Mouse (Mus musculus) hematopoietic multipotent progenitor cell, adult 10-12 weeks (in vitro differentiated cells): Measurements from ENCODE around the gene Ergic3. TPM values are rescaled to one million over a fixed set of nuclear protein-coding genes. Genes with fewer than 3 reads are reported as not detected.

ENCODE experiments used
- polyA plus RNA-seq: library from polyadenylated mRNA; stranded (reverse); fragments of >175 nt; gene quantifications from 2 replicates; pipeline ENCODE4 v1.2.3, GENCODE M21; 2012; ENCODE audit warnings: low replicate concordance

Ergic3 gene
- polyA plus RNA-seq: 55.0 and 74.5 TPM in 2 replicates

DNA sequence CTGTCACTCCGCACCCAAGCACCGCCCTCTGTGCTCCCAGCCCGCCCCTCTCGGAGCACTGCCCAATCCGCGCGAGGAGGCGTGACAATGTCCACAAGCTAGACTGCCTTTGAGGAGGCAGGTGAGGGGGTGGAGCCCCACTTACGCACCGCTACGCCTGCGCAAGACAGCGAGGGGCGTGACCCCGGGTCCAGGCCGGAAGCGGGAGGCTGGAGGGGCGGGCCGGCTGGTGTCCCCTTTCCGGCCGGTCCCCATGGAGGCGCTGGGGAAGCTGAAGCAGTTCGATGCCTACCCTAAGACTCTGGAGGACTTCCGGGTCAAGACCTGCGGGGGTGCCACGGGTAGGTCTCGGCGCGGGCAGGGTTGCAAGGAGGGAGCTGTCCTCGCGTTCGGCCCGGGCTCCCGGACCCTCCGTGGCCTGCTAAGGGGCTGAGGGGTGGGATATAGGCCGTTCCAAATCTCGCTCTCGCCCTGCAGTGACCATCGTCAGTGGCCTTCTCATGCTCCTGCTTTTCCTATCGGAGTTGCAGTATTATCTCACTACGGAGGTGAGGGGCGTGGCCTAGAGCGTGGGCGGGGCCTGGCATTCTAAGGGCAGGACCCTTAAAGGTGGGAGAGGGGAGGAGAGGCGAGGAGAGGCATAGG, at the start of gene Ergic3, which contains the start of gene 6430550D23Rik:
Ergic3 (plus strand) TSS at position 158 of the 645 bp plus-strand sequence.
6430550D23Rik (minus strand) TSS at position 90 of the 645 bp plus-strand sequence.

DNA sequence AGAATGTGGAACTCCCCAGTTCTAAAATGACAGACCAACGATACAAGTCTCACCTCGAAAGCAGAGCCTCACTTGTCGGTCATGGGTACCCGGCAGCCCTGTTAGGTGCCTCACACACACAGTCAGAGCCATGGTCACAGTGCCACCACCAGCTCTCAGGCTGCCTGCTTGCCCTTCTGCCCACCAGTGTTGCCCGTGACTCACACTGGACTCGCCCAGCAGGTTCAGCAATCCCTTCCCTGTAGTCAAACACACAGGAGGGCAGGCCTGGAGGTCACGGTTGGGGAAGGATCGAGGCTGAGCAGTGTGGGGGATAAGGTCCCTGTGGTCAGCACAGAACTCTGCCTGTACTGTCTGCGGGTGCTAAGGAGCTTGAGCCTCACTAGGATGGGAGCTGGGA, 45.0 kb downstream of the Ergic3 start, which contains the start of gene Fer1l4:
Fer1l4 (minus strand) TSS at position 132 of the 400 bp plus-strand sequence.

DNA sequence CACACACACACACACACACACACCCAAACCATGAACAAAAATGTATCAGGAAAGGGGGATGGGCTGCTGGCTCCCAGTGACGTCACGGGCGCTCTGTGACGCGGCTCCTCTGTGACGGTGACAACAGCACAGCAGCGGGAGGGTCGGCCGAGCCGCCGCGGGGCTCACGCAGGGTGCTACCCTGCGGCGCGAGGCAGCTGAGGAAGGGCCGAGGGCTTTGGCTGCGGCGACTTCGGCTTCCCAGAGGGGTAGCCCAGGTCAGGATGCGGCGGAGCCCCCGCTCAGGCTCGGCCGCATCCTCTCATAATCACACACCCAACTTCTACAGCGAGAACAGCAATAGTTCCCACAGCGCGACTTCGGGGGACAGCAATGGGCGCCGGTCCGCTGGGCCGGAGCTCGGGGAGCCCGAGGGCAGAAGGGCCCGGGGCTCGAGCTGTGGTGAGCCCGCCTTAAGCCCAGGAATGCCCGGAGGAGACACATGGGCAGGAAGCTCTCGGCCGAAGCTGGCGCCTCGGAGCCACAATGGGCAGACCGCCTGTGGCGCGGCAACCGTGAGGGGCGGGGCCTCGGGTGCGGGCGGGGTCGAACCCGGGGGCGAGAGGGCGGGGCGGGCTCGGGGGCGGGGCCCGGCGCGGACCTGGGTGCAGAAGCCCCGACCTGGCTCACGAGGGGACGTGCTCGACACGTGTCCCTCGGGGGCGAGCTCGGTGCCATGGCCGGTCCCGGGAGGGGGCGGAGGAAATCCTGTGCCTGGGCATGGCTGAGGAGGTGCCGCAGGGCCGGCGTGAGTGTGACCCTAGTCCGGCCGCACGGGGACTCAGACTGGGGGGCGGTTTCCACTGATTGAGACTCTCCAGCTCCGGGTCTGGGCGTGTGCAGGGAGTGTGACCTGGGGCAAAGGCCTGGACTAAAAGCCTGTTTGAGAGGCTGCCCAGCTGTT, 57.5 kb downstream of the Ergic3 start, which contains the start of gene Spag4:
Spag4 (plus strand) TSS at position 77 of the 943 bp plus-strand sequence.

Other genes starting within 250 kb of the Ergic3 start
- not detected in 2 replicates for gene Mmp24, start 232.7 kb upstream of the Ergic3 start, polyA plus RNA-seq
- 42.5 and 89.4 TPM in 2 replicates for gene BC029722, start 188.6 kb upstream of the Ergic3 start, polyA plus RNA-seq
- 128 and 292 TPM in 2 replicates for gene Eif6, start 181.1 kb upstream of the Ergic3 start, polyA plus RNA-seq
- not detected in 2 replicates for gene Fam83c, start 173.2 kb upstream of the Ergic3 start, polyA plus RNA-seq
- gene Uqcc1, start 77.7 kb upstream of the Ergic3 start, polyA plus RNA-seq: 1.3 and 2.2 TPM in 2 replicates
- gene Gm15557, start 67.3 kb upstream of the Ergic3 start, polyA plus RNA-seq: not detected in 2 replicates
- not detected in 2 replicates for gene Gdf5, start 62.7 kb upstream of the Ergic3 start, polyA plus RNA-seq
- gene Cep250, start 51.6 kb upstream of the Ergic3 start, polyA plus RNA-seq: 27.5 and 34.6 TPM in 2 replicates
- gene 6430550D23Rik, start 68 bp upstream of the Ergic3 start, polyA plus RNA-seq: 0.07 and 0.43 TPM in 2 replicates
- 0.03 and 0.06 TPM in 2 replicates for gene Fer1l4, start 44.9 kb downstream of the Ergic3 start, polyA plus RNA-seq
- 0.55 and 1.2 TPM in 2 replicates for gene Spag4, start 57.1 kb downstream of the Ergic3 start, polyA plus RNA-seq
- gene Cpne1, start 103.9 kb downstream of the Ergic3 start, polyA plus RNA-seq: 49.8 and 73.1 TPM in 2 replicates
- gene Rbm12, start 103.9 kb downstream of the Ergic3 start, polyA plus RNA-seq: 5.5 and 5.8 TPM in 2 replicates
- 11.2 and 12.4 TPM in 2 replicates for gene Gm28036, start 119.0 kb downstream of the Ergic3 start, polyA plus RNA-seq
- gene Romo1, start 136.0 kb downstream of the Ergic3 start, polyA plus RNA-seq: 101 and 149 TPM in 2 replicates
- gene Nfs1, start 136.1 kb downstream of the Ergic3 start, polyA plus RNA-seq: 19.9 and 30.5 TPM in 2 replicates
- 324 and 419 TPM in 2 replicates for gene Rbm39, start 172.2 kb downstream of the Ergic3 start, polyA plus RNA-seq
- 41.6 and 53.4 TPM in 2 replicates for gene Phf20, start 188.4 kb downstream of the Ergic3 start, polyA plus RNA-seq